Mouse (Mus musculus) stomach, embryonic 14.5 days (tissue): ENCODE measurements around the gene Kxd1. TPM values are rescaled to one million over a fixed set of nuclear protein-coding genes. Genes with fewer than 3 reads are reported as not detected.

Experiments used
- ATAC-seq: fragments of 200-750 bp; cut with Nextera tagmentation; 2 replicates; pipeline ENCODE4 v1.8.0; 2017; ENCODE audit warnings: low read depth, moderate TSS enrichment; ENCODE audit not compliant: insufficient number of reproducible peaks, insufficient read depth, low FRiP score
- H3K27ac ChIP-seq: fragments of 300-500 bp; sonication (generic); 2 replicates; pipeline ENCODE4 v1.5.1; 2014; ENCODE audit warnings: mild to moderate bottlenecking, low read length, moderate library complexity, mixed read lengths
- H3K27me3 ChIP-seq: fragments of 300-500 bp; sonication (generic); 2 replicates; pipeline ENCODE4 v1.6.1; 2014; ENCODE audit warnings: low read length, control low read depth, mixed read lengths; ENCODE audit not compliant: control insufficient read depth, insufficient read depth
- H3K36me3 ChIP-seq: fragments of 300-500 bp; sonication (generic); 2 replicates; pipeline ENCODE4 v1.6.1; 2014; ENCODE audit warnings: mild to moderate bottlenecking, control low read depth, low read length, moderate library complexity, mixed read lengths; ENCODE audit not compliant: control insufficient read depth, insufficient read depth
- H3K4me1 ChIP-seq: fragments of 300-500 bp; sonication (generic); 2 replicates; pipeline ENCODE4 v1.6.1; 2014; ENCODE audit warnings: low read length, control low read depth, mixed read lengths; ENCODE audit not compliant: control insufficient read depth, insufficient read depth
- H3K4me2 ChIP-seq: fragments of 300-500 bp; sonication (generic); replicated peaks from 2 replicates; pipeline ENCODE4 v1.6.1; 2014; ENCODE audit warnings: low read depth, low read length, control low read depth
- H3K4me3 ChIP-seq: fragments of 300-500 bp; sonication (generic); 2 replicates; pipeline ENCODE4 v1.5.1; 2014; ENCODE audit warnings: low read depth, low read length, control low read depth
- H3K9ac ChIP-seq: fragments of 300-500 bp; sonication (generic); replicated peaks from 2 replicates; pipeline ENCODE4 v1.6.1; 2014; ENCODE audit warnings: low read depth, mild to moderate bottlenecking, control low read depth, low read length, moderate library complexity, mixed read lengths
- H3K9me3 ChIP-seq: fragments of 300-500 bp; sonication (generic); 2 replicates; pipeline ENCODE4 v1.6.1; 2016; ENCODE audit warnings: low read depth, low read length, control low read depth; ENCODE audit not compliant: control insufficient read depth
- WGBS: fragments of 180-500 bp; shearing (Covaris S2); extraction: QIAGEN DNeasy Blood & Tissue Kit; methylation state at CpG from one replicate; pipeline ENCODE4 v1.1.7; 2014; 5-methylcytosine and 5-hydroxymethylcytosine counted together
- polyA plus RNA-seq: library from polyadenylated mRNA; unstranded; fragments of >200 nt; fragmentation: Nextera tagmentation; extraction: Ambion mirVana; gene quantifications from 2 replicates; pipeline ENCODE4 v1.2.1, GENCODE M21; 2014

The Kxd1 gene
- 58.9 and 72.3 TPM in 2 replicates for polyA plus RNA-seq

DNA sequence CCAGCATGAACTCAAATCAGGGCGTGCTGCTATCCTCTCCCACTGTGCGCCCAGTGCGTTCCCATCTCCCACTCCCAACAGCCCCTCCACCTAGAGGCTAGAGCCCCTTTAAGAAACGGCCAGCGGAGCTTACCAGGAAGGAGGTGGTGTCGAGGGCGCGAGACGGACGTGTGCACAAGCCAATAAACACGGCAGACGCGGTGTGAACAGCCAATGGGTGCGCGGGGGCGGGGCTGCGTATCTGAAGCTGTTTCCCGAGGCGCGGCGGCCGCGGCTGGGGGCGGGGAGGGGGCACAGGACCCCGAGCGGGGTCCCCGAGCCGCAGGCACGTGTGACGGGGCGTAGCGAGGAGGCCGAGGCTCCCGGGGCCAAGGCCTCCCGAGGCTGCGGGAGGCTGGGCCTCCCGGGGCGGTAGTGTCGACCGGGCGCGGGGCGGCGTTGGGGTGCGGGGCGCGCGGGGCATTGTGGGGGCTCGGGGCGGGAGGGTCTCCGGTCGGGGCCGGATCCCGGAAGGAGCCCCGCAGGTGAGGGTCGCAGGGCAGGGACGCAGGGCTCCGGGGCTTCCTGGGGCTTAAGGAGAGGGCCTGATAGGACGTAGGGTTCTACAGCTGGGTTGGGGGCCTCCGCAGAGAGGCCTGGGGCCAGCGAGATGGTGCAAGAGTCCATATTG is at the start of gene Kxd1, which contains the start of gene Fkbp8:
TSS of gene Kxd1 (minus strand) at position 445 of the 670 bp plus-strand sequence.
TSS of gene Fkbp8 (plus strand) at position 213 of the 670 bp plus-strand sequence.
- ATAC-seq, result peak; percentile 92
- Histone ChIP-seq H3K27me3 (no peaks in the 10 kb centered on the region), H3K9ac (peak within 1 kb of the TSS; percentile 91), H3K4me1 (peaks cover 16% of the 10 kb centered on the region), H3K4me2 (peak within 1 kb of the TSS; percentile 80), H3K36me3 (peaks cover 28% of the 10 kb centered on the region), H3K4me3 (peak within 1 kb of the TSS; percentile 81), H3K9me3 (no peaks in the 10 kb centered on the region), H3K27ac (peak within 1 kb of the TSS; percentile 89)
- WGBS, result under 1% methylated on average over 53 of the region's 61 CpGs

GRCm38 (mm10) chr8:70577207-70577606 is 49.5 kb upstream of the Kxd1 start:
- no peak for ATAC-seq
- peaks cover 32% of the 10 kb centered on the region for H3K36me3 ChIP-seq

GRCm38 (mm10) chr8:70574915-70575314 is 47.2 kb upstream of the Kxd1 start:
- 84% methylated on average over 4 of the region's 4 CpGs for WGBS

More at GRCm38 (mm10) chr8:70577207-70577606, 49.5 kb upstream of the Kxd1 start:
- Histone ChIP-seq H3K9me3 (no peaks in the 10 kb centered on the region), H3K4me1 (no peaks in the 10 kb centered on the region), H3K4me3 (no peak overlapping the region), H3K9ac (no peak overlapping the region), H3K27me3 (no peaks in the 10 kb centered on the region), H3K27ac (no peak overlapping the region), H3K4me2 (no peak overlapping the region)
- WGBS, result 92% methylated on average over 3 of the region's 3 CpGs

DNA sequence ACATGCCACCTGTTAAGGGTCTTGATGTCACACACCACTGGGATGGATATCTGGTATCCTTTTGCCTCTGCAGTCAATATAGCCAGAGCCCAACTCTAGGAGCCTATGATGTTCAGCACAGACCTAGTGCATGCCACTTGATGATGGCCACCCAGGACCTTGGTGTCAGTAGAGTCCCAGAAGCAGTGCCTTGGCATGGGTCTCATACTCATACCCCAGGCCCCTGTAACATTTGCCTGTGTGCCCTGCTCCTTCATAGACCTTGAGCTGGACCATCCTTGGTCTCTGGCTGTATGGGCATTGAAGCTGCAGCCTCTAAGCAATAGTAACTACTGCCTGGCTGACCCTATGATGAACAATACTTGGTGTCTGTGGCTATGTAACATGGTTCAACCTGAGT is 46.5 kb upstream of the Kxd1 start:
- ATAC-seq, result no peak
- H3K4me3 ChIP-seq, result no peak overlapping the region
- H3K9me3 ChIP-seq, result no peaks in the 10 kb centered on the region
- H3K27ac ChIP-seq, result no peak overlapping the region
- no peak overlapping the region for H3K4me2 ChIP-seq
- no peak overlapping the region for H3K9ac ChIP-seq
- H3K4me1 ChIP-seq, result no peaks in the 10 kb centered on the region
- peaks cover 15% of the 10 kb centered on the region for H3K36me3 ChIP-seq
- no peaks in the 10 kb centered on the region for H3K27me3 ChIP-seq

More at GRCm38 (mm10) chr8:70574915-70575314, 47.2 kb upstream of the Kxd1 start:
- no peaks in the 10 kb centered on the region for H3K4me1 ChIP-seq
- peaks cover 16% of the 10 kb centered on the region for H3K36me3 ChIP-seq
- H3K27me3 ChIP-seq, result no peaks in the 10 kb centered on the region
- no peak for ATAC-seq
- H3K9me3 ChIP-seq, result no peaks in the 10 kb centered on the region
- no peak overlapping the region for H3K9ac ChIP-seq
- no peak overlapping the region for H3K27ac ChIP-seq
- no peak overlapping the region for H3K4me2 ChIP-seq
- H3K4me3 ChIP-seq, result no peak overlapping the region

DNA sequence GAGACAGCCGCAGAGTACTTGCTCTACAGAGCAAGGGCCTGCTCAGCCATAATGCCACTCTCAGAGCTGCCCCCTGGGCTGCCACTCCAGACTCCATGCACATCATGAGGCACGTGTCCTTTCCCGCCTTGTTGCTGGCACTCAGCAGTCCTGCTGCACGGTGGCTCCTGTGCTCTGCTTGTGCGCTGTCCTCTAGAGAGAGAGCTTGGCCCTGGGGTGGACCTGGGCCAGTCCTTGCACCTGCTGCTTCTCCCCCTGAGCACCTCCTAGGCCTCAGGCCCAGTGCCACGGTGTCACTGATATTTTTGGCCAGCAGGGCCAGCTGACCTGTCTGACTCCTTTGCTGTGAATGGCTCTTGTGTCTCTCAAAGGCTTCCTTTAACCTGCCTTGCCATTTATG is 43.2 kb upstream of the Kxd1 start:
- H3K27ac ChIP-seq, result no peak overlapping the region
- ATAC-seq, result no peak
- H3K4me3 ChIP-seq, result no peak overlapping the region
- WGBS, result 83% methylated on average over 6 of the region's 6 CpGs
- no peak overlapping the region for H3K9ac ChIP-seq
- H3K9me3 ChIP-seq, result no peaks in the 10 kb centered on the region
- no peaks in the 10 kb centered on the region for H3K4me1 ChIP-seq
- no peaks in the 10 kb centered on the region; the same call in 1 of the 2 replicates for H3K36me3 ChIP-seq
- no peaks in the 10 kb centered on the region for H3K27me3 ChIP-seq
- H3K4me2 ChIP-seq, result no peak overlapping the region

- no peaks in the 10 kb centered on the region; the same call in 1 of the 2 replicates for H3K36me3 ChIP-seq
- H3K4me2 ChIP-seq, result no peak overlapping the region
- H3K4me3 ChIP-seq, result no peak overlapping the region
- H3K27me3 ChIP-seq, result no peaks in the 10 kb centered on the region
- H3K27ac ChIP-seq, result no peak overlapping the region
- H3K9ac ChIP-seq, result no peak overlapping the region
- 0 out of 2 replicates have a peak, but pooled peaks cover 3% of the 10 kb centered on the region for H3K4me1 ChIP-seq
- H3K9me3 ChIP-seq, result no peaks in the 10 kb centered on the region
- ATAC-seq, result 0 out of 2 replicates have a peak, but pooled peaks have one; percentile 26
Measured at GRCm38 (mm10) chr8:70570360-70570759, 42.6 kb upstream of the Kxd1 start.

- no peaks in the 10 kb centered on the region for H3K9me3 ChIP-seq
- H3K4me3 ChIP-seq, result no peak overlapping the region
- no peaks in the 10 kb centered on the region for H3K36me3 ChIP-seq
- H3K9ac ChIP-seq, result no peak overlapping the region
- WGBS, result 59% methylated on average over 3 of the region's 3 CpGs
- H3K27ac ChIP-seq, result no peak overlapping the region
- ATAC-seq, result no peak
- H3K4me2 ChIP-seq, result no peak overlapping the region
- H3K27me3 ChIP-seq, result no peaks in the 10 kb centered on the region
- H3K4me1 ChIP-seq, result peaks cover 23% of the 10 kb centered on the region
Measured at GRCm38 (mm10) chr8:70565561-70565960, 37.8 kb upstream of the Kxd1 start.

DNA sequence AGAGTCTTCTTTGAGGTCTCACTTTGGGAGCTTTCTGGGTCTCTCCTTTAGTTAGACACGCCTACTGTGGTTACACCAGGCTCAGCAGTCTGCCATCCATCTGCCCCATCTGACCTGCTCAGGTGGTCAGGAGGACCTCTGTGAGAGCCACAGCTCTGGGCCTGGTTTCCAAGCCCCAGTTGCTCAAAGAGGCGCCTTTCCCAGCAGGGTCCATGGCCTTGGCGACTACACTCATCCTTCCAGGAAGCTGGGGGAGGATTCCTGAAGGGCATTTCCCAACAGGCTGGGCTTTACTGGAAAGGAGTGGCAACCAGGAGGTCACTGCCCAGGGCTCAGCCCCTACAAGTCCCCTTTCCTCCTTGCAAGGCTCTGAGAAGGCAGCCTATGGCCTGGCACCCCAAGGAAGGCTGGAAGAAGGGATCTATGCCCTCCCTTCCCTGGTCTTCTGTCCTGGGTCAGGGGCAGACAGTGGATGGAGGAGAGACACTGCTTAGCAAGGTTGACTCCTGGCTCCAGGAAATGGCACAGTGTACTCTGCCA is 37.0 kb upstream of the Kxd1 start:
- ATAC-seq, result no peak
- WGBS, result 66% methylated on average over 3 of the region's 3 CpGs
- Histone ChIP-seq H3K4me3 (no peak overlapping the region), H3K9ac (no peak overlapping the region), H3K36me3 (no peaks in the 10 kb centered on the region; the same call in 1 of the 2 replicates), H3K27me3 (no peaks in the 10 kb centered on the region), H3K9me3 (no peaks in the 10 kb centered on the region), H3K4me1 (peaks cover 31% of the 10 kb centered on the region), H3K27ac (no peak overlapping the region), H3K4me2 (no peak overlapping the region)
